Mouse (Mus musculus): ENCODE results near the gene Rdh5. TPM values are rescaled to one million over a fixed set of nuclear protein-coding genes. Genes with fewer than 3 reads are reported as not detected.

The Rdh5 gene
- polyA plus RNA-seq, 2 experiments, result 12.1 to 13.6 TPM

DNA sequence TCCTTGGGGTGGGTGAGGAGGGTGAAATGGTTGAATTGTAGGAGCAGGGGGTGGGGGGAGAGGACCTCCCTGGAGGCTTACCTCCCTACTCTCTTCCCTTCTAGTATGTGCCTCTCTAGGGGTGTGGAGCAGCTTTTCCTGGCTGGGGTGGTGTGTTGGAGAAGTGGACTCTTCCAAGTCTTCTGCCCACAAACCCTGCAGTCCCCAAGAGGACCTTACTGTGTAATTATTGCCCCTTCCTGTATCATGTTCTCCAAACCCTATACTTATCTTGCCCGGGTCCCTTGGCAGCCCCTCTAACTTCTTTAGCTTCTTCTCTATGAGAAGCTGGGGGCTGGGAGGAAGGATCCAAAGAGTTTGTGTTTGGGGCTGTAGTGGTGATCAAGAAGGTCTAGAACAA lies 25.9 kb downstream of the Rdh5 start:
- Histone ChIP-seq H3K4me3 (ENCODE audit: insufficient read depth in 1 of 2, low read depth in 2 of 2, low read length in 2 of 2) (no peak overlapping the region), H3K27ac (no peak overlapping the region), H3K9me3 (ENCODE audit: control insufficient read depth, low read length) (no peaks in the 10 kb centered on the region), H3K4me2 (ENCODE audit: low read depth) (no peak overlapping the region), H3K9ac (replicated peaks) (no peak overlapping the region), H3K4me1 (replicated peaks; ENCODE audit: control insufficient read depth in 2 of 2, insufficient read depth in 2 of 2, low read length in 1 of 2) (0 out of 4 replicates have a peak, but pooled peaks cover 0 to 5% of the 10 kb centered on the region in 2 experiments), H3K36me3 (replicated peaks; ENCODE audit: control insufficient read depth, insufficient read depth, low read depth) (no peaks in the 10 kb centered on the region), H3K27me3 (ENCODE audit: control insufficient read depth, insufficient read depth, low read length) (peaks cover 42% of the 10 kb centered on the region)
- WGBS (ENCODE audit: insufficient replicate concordance), result 14% methylated on average over 1 of the region's 1 CpGs
- TF ChIP-seq EP300 (IDR thresholded peaks at IDR 0.05; ENCODE audit: low read depth) (no peak), CTCF (IDR thresholded peaks at IDR 0.05; ENCODE audit: low read depth) (no peak)
- ATAC-seq (ENCODE audit: insufficient read depth), result no peak
- no peak for DNase-seq (ENCODE audit: low read depth in 3 of 3, low spot score in 3 of 3)

GRCm38 (mm10) chr10:128895952-128896693 lies 26.6 kb downstream of the Rdh5 start:
- H3K4me2 ChIP-seq (ENCODE audit: low read depth), result no peak overlapping the region
- H3K27me3 ChIP-seq (ENCODE audit: control insufficient read depth, insufficient read depth, low read length), result peaks cover 49% of the 10 kb centered on the region
- H3K4me3 ChIP-seq (ENCODE audit: insufficient read depth in 1 of 2, low read depth in 2 of 2, low read length in 2 of 2), result no peak overlapping the region
- H3K36me3 ChIP-seq (replicated peaks; ENCODE audit: control insufficient read depth, insufficient read depth, low read depth), result no peaks in the 10 kb centered on the region
- WGBS (ENCODE audit: insufficient replicate concordance), result 7% methylated on average over 17 of the region's 17 CpGs
- no peak for TF ChIP-seq EP300 (IDR thresholded peaks at IDR 0.05; ENCODE audit: low read depth)
- TF ChIP-seq CTCF (IDR thresholded peaks at IDR 0.05; ENCODE audit: low read depth), result no peak
- no peak overlapping the region for H3K27ac ChIP-seq
- 0 out of 4 replicates have a peak, but pooled peaks cover 0 to 2% of the 10 kb centered on the region in 2 experiments for H3K4me1 ChIP-seq (replicated peaks; ENCODE audit: control insufficient read depth in 2 of 2, insufficient read depth in 2 of 2, low read length in 1 of 2)
- ATAC-seq (ENCODE audit: insufficient read depth), result no peak
- no peak overlapping the region for H3K9ac ChIP-seq (replicated peaks)
- DNase-seq (ENCODE audit: low read depth in 3 of 3, low spot score in 3 of 3), result no peak
- H3K9me3 ChIP-seq (ENCODE audit: control insufficient read depth, low read length), result no peaks in the 10 kb centered on the region

DNA sequence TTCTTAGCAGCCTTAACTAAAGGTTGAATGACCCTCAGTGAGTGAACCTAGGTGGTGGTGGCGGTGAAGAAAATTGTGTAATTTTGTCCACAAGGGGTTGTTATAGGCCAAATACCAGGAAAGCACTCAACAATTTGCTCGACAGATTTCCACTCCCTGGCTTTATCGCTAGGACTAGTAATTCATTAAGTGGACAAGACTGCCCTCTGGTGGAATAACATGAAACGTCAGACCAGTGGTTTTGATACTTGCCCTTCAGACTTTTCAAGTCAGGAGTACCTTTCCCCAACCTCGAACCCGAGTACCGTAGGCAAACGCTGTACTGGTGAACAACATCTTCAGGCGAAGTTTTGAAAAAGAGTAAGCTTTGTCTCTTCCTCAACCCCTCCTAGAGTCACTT lies 27.3 kb downstream of the Rdh5 start:
- no peak overlapping the region for H3K9ac ChIP-seq (replicated peaks)
- H3K27me3 ChIP-seq (ENCODE audit: control insufficient read depth, insufficient read depth, low read length), result peaks cover 56% of the 10 kb centered on the region
- no peaks in the 10 kb centered on the region for H3K9me3 ChIP-seq (ENCODE audit: control insufficient read depth, low read length)
- H3K27ac ChIP-seq, result no peak overlapping the region
- H3K4me1 ChIP-seq (replicated peaks; ENCODE audit: control insufficient read depth in 2 of 2, insufficient read depth in 2 of 2, low read length in 1 of 2), result peaks cover 0 to 4% of the 10 kb centered on the region in 2 experiments; a peak in 1 of 4 replicates
- no peak overlapping the region for H3K4me3 ChIP-seq (ENCODE audit: insufficient read depth in 1 of 2, low read depth in 2 of 2, low read length in 2 of 2)
- WGBS (ENCODE audit: insufficient replicate concordance), result 0% methylated on average over 9 of the region's 9 CpGs
- peak; percentile 17; the same call in 1 of the 2 replicates for ATAC-seq (ENCODE audit: insufficient read depth)
- peak; percentile 74 for TF ChIP-seq CTCF (IDR thresholded peaks at IDR 0.05; ENCODE audit: low read depth)
- no peak for TF ChIP-seq EP300 (IDR thresholded peaks at IDR 0.05; ENCODE audit: low read depth)
- DNase-seq (ENCODE audit: low read depth in 3 of 3, low spot score in 3 of 3), result peak; percentile 57 to 63 (median 63)
- no peaks in the 10 kb centered on the region for H3K36me3 ChIP-seq (replicated peaks; ENCODE audit: control insufficient read depth, insufficient read depth, low read depth)
- no peak overlapping the region for H3K4me2 ChIP-seq (ENCODE audit: low read depth)

- peaks cover 72% of the 10 kb centered on the region for H3K27me3 ChIP-seq (ENCODE audit: control insufficient read depth, insufficient read depth, low read length)
- peak overlapping the region in 1 of 2 experiments; percentile 57; a peak in 1 of 4 replicates for H3K4me3 ChIP-seq (ENCODE audit: insufficient read depth in 1 of 2, low read depth in 2 of 2, low read length in 2 of 2)
- H3K9me3 ChIP-seq (ENCODE audit: control insufficient read depth, low read length), result no peaks in the 10 kb centered on the region
- DNase-seq (ENCODE audit: low read depth in 3 of 3, low spot score in 3 of 3) (no peak), ATAC-seq (ENCODE audit: insufficient read depth) (no peak)
- no peak overlapping the region for H3K9ac ChIP-seq (replicated peaks)
- H3K4me2 ChIP-seq (ENCODE audit: low read depth), result peak overlapping the region; percentile 67
- no peak for TF ChIP-seq CTCF (IDR thresholded peaks at IDR 0.05; ENCODE audit: low read depth)
- TF ChIP-seq EP300 (IDR thresholded peaks at IDR 0.05; ENCODE audit: low read depth), result no peak
- H3K4me1 ChIP-seq (replicated peaks; ENCODE audit: control insufficient read depth in 2 of 2, insufficient read depth in 2 of 2, low read length in 1 of 2), result peaks cover 0 to 5% of the 10 kb centered on the region in 2 experiments; a peak in 1 of 4 replicates
- 4% methylated on average over 9 of the region's 9 CpGs for WGBS (ENCODE audit: insufficient replicate concordance)
- H3K36me3 ChIP-seq (replicated peaks; ENCODE audit: control insufficient read depth, insufficient read depth, low read depth), result no peaks in the 10 kb centered on the region
- no peak overlapping the region for H3K27ac ChIP-seq
Observed at GRCm38 (mm10) chr10:128892246-128892645, 30.4 kb downstream of the Rdh5 start.

- no peak within 1 kb of the TSS for H3K27ac ChIP-seq
- peak within 1 kb of the TSS; percentile 67 for H3K4me2 ChIP-seq (ENCODE audit: low read depth)
- H3K36me3 ChIP-seq (replicated peaks; ENCODE audit: control insufficient read depth, insufficient read depth, low read depth), result no peaks in the 10 kb centered on the region
- 0 out of 2 replicates have a peak, but pooled peaks have one; percentile 3 for TF ChIP-seq CTCF (IDR thresholded peaks at IDR 0.05; ENCODE audit: low read depth)
- TF ChIP-seq EP300 (IDR thresholded peaks at IDR 0.05; ENCODE audit: low read depth), result no peak
- H3K4me1 ChIP-seq (replicated peaks; ENCODE audit: control insufficient read depth in 2 of 2, insufficient read depth in 2 of 2, low read length in 1 of 2), result peaks cover 0 to 5% of the 10 kb centered on the region in 2 experiments; a peak in 1 of 4 replicates
- peaks cover 66% of the 10 kb centered on the region for H3K27me3 ChIP-seq (ENCODE audit: control insufficient read depth, insufficient read depth, low read length)
- H3K4me3 ChIP-seq (ENCODE audit: insufficient read depth in 1 of 2, low read depth in 2 of 2, low read length in 2 of 2), result peak within 1 kb of the TSS; percentile 43 to 57
- no peaks in the 10 kb centered on the region for H3K9me3 ChIP-seq (ENCODE audit: control insufficient read depth, low read length)
- peak; percentile 29; the same call in 1 of the 2 replicates for ATAC-seq (ENCODE audit: insufficient read depth)
- no peak for DNase-seq (ENCODE audit: low read depth in 3 of 3, low spot score in 3 of 3)
- no peak within 1 kb of the TSS; the same call in 1 of the 2 replicates for H3K9ac ChIP-seq (replicated peaks)
- under 1% methylated on average over 57 of the region's 89 CpGs for WGBS (ENCODE audit: insufficient replicate concordance)
Observed at GRCm38 (mm10) chr10:128891296-128892094, 31.2 kb downstream of the Rdh5 start, which contains the start of gene Gdf11. Gene Gdf11, minus strand, starts transcription at chr10:128891718.
